Comparison of ENCODE assay signal across 10 mouse cellular contexts in genomic region chr17:15777979-15778378, GRCm38 (mm10). TPM values are rescaled to one million over a fixed set of nuclear protein-coding genes. Genes with fewer than 3 reads are reported as not detected.
DNase-seq lines count a peak whose midpoint lies in the region; ATAC-seq and TF ChIP-seq lines count a peak whose summit lies in the region.
"Had no signal": no experiment of that assay in that cellular context is flagged by ENCODE, and none has a peak within 500 bp of the region (broad histone marks: within the 10 kb centered on the region; RNA-seq: fewer than 3 reads in every experiment).

No protein-coding gene starts in this region.

- no peak for ATAC-seq in forebrain, embryonic 14.5 days
- ATAC-seq in lung, postnatal 0 days: no peak
- no peak for ATAC-seq in midbrain, embryonic 13.5 days

- no peak for TF ChIP-seq EP300 in lung, postnatal 0 days (IDR thresholded peaks at IDR 0.05)

- no peak for TF ChIP-seq CTCF in lung, postnatal 0 days (IDR thresholded peaks at IDR 0.05)
- no peak for TF ChIP-seq CTCF in brain, embryonic 14.5 days (IDR thresholded peaks at IDR 0.05; ENCODE audit: borderline replicate concordance, extremely low read depth, insufficient read depth, insufficient read length)

- no peak for TF ChIP-seq POLR2A in brain, embryonic 14.5 days (IDR thresholded peaks at IDR 0.05; ENCODE audit: borderline replicate concordance, extremely low read depth, insufficient read depth, insufficient read length, poor library complexity, severe bottlenecking)

- DNase-seq in forebrain, embryonic 14.5 days (ENCODE audit: low spot score): peak; percentile 14
- no peak for DNase-seq in forebrain, embryonic 10.5 days (ENCODE audit: extremely low spot score, low spot score)
- peak; percentile 41 for DNase-seq in lung, postnatal 25 days (ENCODE audit: low spot score)
- DNase-seq in lung, postnatal 0 days (ENCODE audit: low spot score): no peak
- peak; percentile 24 for DNase-seq in brain, embryonic 14.5 days (ENCODE audit: low read depth)
- peak; percentile 38 to 66 for DNase-seq in spleen, postnatal 4 days (ENCODE audit: low spot score in 2 of 2)
- DNase-seq in yolk sac, embryonic 10.5 days (ENCODE audit: low spot score): no peak
- DNase-seq: gastrocnemius, postnatal 36 days had no signal

- H3K4me2 ChIP-seq in forebrain, embryonic 14.5 days (ENCODE audit: low read length): no peak overlapping the region
- no peak overlapping the region for H3K4me2 ChIP-seq in lung, postnatal 0 days (replicated peaks; ENCODE audit: low read depth, low read length)
- H3K4me2 ChIP-seq in midbrain, embryonic 13.5 days (replicated peaks): no peak overlapping the region

- no peaks in the 10 kb centered on the region for H3K27me3 ChIP-seq in forebrain, embryonic 14.5 days (replicated peaks; ENCODE audit: control insufficient read depth, insufficient read depth, low read length)
- no peaks in the 10 kb centered on the region for H3K27me3 ChIP-seq in forebrain, embryonic 10.5 days (ENCODE audit: poor library complexity, severe bottlenecking)
- no peaks in the 10 kb centered on the region for H3K27me3 ChIP-seq in lung, postnatal 0 days (replicated peaks; ENCODE audit: insufficient read depth, low read length)
- H3K27me3 ChIP-seq in midbrain, embryonic 13.5 days: no peaks in the 10 kb centered on the region

- no peaks in the 10 kb centered on the region for H3K36me3 ChIP-seq in forebrain, embryonic 14.5 days (ENCODE audit: control insufficient read depth, insufficient read depth, low read length)
- H3K36me3 ChIP-seq in forebrain, embryonic 10.5 days (replicated peaks): no peaks in the 10 kb centered on the region
- no peaks in the 10 kb centered on the region for H3K36me3 ChIP-seq in lung, postnatal 0 days (ENCODE audit: insufficient read depth, low read length)
- no peaks in the 10 kb centered on the region for H3K36me3 ChIP-seq in midbrain, embryonic 13.5 days

- no peaks in the 10 kb centered on the region for H3K9me3 ChIP-seq in forebrain, embryonic 14.5 days (replicated peaks; ENCODE audit: control insufficient read depth, low read length)
- H3K9me3 ChIP-seq in forebrain, embryonic 10.5 days: no peaks in the 10 kb centered on the region
- H3K9me3 ChIP-seq in lung, postnatal 0 days (ENCODE audit: low read length): no peaks in the 10 kb centered on the region
- no peaks in the 10 kb centered on the region for H3K9me3 ChIP-seq in midbrain, embryonic 13.5 days

- H3K4me3 ChIP-seq in forebrain, embryonic 14.5 days (ENCODE audit: low read depth, low read length): no peak overlapping the region
- H3K4me3 ChIP-seq in forebrain, embryonic 10.5 days: no peak overlapping the region
- H3K4me3 ChIP-seq in lung, postnatal 0 days (ENCODE audit: low read depth, low read length): no peak overlapping the region
- no peak overlapping the region for H3K4me3 ChIP-seq in midbrain, embryonic 13.5 days (replicated peaks)

- H3K4me1 ChIP-seq in forebrain, embryonic 14.5 days (ENCODE audit: control insufficient read depth, insufficient read depth, low read length): no peaks in the 10 kb centered on the region
- no peaks in the 10 kb centered on the region for H3K4me1 ChIP-seq in forebrain, embryonic 10.5 days
- H3K4me1 ChIP-seq in lung, postnatal 0 days (ENCODE audit: insufficient read depth, low read depth, low read length): no peaks in the 10 kb centered on the region
- no peaks in the 10 kb centered on the region for H3K4me1 ChIP-seq in midbrain, embryonic 13.5 days (replicated peaks)

- H3K9ac ChIP-seq in forebrain, embryonic 14.5 days (ENCODE audit: low read length): no peak overlapping the region
- no peak overlapping the region for H3K9ac ChIP-seq in lung, postnatal 0 days (replicated peaks; ENCODE audit: low read depth)
- no peak overlapping the region for H3K9ac ChIP-seq in midbrain, embryonic 13.5 days (replicated peaks)
- H3K9ac ChIP-seq: liver, embryonic 14.5 days had no signal

- no peak overlapping the region for H3K27ac ChIP-seq in forebrain, embryonic 14.5 days (ENCODE audit: low read depth, low read length)
- H3K27ac ChIP-seq in forebrain, embryonic 10.5 days: no peak overlapping the region
- no peak overlapping the region for H3K27ac ChIP-seq in lung, postnatal 0 days (ENCODE audit: low read length)
- no peak overlapping the region for H3K27ac ChIP-seq in midbrain, embryonic 13.5 days
- H3K27ac ChIP-seq: liver, embryonic 14.5 days had no signal

- 44% methylated on average over 6 of the region's 6 CpGs for WGBS in forebrain, embryonic 14.5 days
- 81% methylated on average over 6 of the region's 6 CpGs for WGBS in forebrain, embryonic 10.5 days
- 79% methylated on average over 6 of the region's 6 CpGs for WGBS in lung, postnatal 0 days
- WGBS in midbrain, embryonic 13.5 days: 85% methylated on average over 6 of the region's 6 CpGs

RNA-seq across cellular contexts. Expression of gene Rgmb, which starts 52.9 kb away (rescaled TPM):
- 46.5 and 51.1 TPM in 2 replicates for polyA plus RNA-seq in forebrain, embryonic 14.5 days (2014; fragmentation: Nextera tagmentation; extraction: Ambion mirVana)
- polyA plus RNA-seq in forebrain, embryonic 10.5 days (2016; fragmentation: Nextera tagmentation; extraction: Ambion mirVana): 14.0 and 16.6 TPM in 2 replicates
- 15.2 and 15.9 TPM in 2 replicates for polyA plus RNA-seq in lung, postnatal 0 days (2015; fragmentation: Nextera tagmentation; extraction: Ambion mirVana)
- polyA plus RNA-seq in brain, embryonic 14.5 days (2012; rRNA removed): 140 and 187 TPM in 2 replicates
- 72.4 and 79.8 TPM in 2 replicates for polyA plus RNA-seq in midbrain, embryonic 13.5 days (2015; fragmentation: Nextera tagmentation; extraction: Ambion mirVana)

Comparison
In these comparisons a context has a peak if more than half of its experiments do, and no peak if none do; other contexts are left out.
1. DNase-seq: peak in forebrain, embryonic 14.5 days (single experiment), lung, postnatal 25 days (single experiment), brain, embryonic 14.5 days (single experiment) and spleen, postnatal 4 days (2 of 2); none in forebrain, embryonic 10.5 days (single experiment), lung, postnatal 0 days (single experiment) and yolk sac, embryonic 10.5 days (single experiment).